Mouse (Mus musculus) ES-Bruce4 (cell line): Measurements from ENCODE around the gene Tex52. TPM values are rescaled to one million over a fixed set of nuclear protein-coding genes. Genes with fewer than 3 reads are reported as not detected.

Experiments
- H3K27ac ChIP-seq: 2 replicates; pipeline ENCODE4 v1.5.1; 2012; ENCODE audit warnings: low read length, inconsistent platforms; ENCODE audit not compliant: insufficient read depth
- H3K27me3 ChIP-seq: 2 replicates; pipeline ENCODE4 v1.6.1; 2012; ENCODE audit warnings: mild to moderate bottlenecking, low read length, inconsistent platforms; ENCODE audit not compliant: control insufficient read depth, poor library complexity, insufficient read depth, severe bottlenecking
- H3K36me3 ChIP-seq: 2 replicates; pipeline ENCODE4 v1.6.1; 2012; ENCODE audit warnings: inconsistent platforms, mild to moderate bottlenecking, low read length, moderate library complexity; ENCODE audit not compliant: control insufficient read depth, poor library complexity, insufficient read depth, severe bottlenecking
- H3K4me1 ChIP-seq: one replicate; pipeline ENCODE4 v1.8.1; 2011; ENCODE audit warnings: low read length; ENCODE audit not compliant: control insufficient read depth, insufficient read depth
- H3K4me3 ChIP-seq: 2 replicates; pipeline ENCODE4 v1.5.1; 2011; ENCODE audit warnings: low read depth, mild to moderate bottlenecking, low read length
- H3K9ac ChIP-seq: 2 replicates; pipeline ENCODE4 v1.6.1; 2012; ENCODE audit warnings: low read depth, mild to moderate bottlenecking, inconsistent platforms; ENCODE audit not compliant: poor library complexity, severe bottlenecking
- H3K9me3 ChIP-seq: replicated peaks from 2 replicates; pipeline ENCODE4 v1.6.1; 2012; ENCODE audit warnings: mild to moderate bottlenecking, low read length, inconsistent platforms; ENCODE audit not compliant: control insufficient read depth, poor library complexity, insufficient read depth, severe bottlenecking
- CTCF ChIP-seq: IDR thresholded peaks from one replicate; pipeline ENCODE4 v1.8.1; 2011; ENCODE audit warnings: low read depth, low read length
- EP300 ChIP-seq: IDR thresholded peaks from 2 replicates; pipeline ENCODE4 v1.6.1; 2011; ENCODE audit warnings: low read depth, low read length; ENCODE audit not compliant: insufficient read depth
- POLR2A ChIP-seq: IDR thresholded peaks from one replicate; pipeline ENCODE4 v1.8.1; 2011; ENCODE audit warnings: low read length; ENCODE audit not compliant: insufficient read depth
- polyA plus RNA-seq: library from polyadenylated mRNA; stranded (reverse); fragments of >200 nt; gene quantifications from 2 replicates; pipeline ENCODE4 v1.2.4, GENCODE M21; 2011; ENCODE audit warnings: low read depth; ENCODE audit not compliant: missing spikeins, insufficient read depth, insufficient read length

Gene Tex52
- polyA plus RNA-seq, 1 experiment, result not detected

DNA sequence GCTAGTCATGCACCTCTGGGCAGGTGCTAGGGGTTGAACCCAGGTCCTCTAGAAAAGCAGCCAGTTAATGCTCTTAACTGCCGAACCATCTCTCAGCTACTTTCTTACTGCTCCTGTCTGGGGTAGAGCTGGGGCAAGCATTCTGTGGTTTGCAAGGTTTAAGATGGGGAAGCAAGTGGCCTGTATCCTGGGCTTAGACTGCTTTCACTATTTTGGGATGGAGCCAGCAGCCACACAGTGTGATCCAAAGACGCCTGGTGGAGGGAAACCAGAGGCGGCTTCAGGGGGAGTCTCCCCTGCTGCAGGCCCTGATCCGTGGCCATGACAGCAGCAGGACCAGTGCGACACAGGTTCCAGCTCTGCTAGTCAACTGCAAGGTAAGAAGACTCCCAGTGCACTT lies 29.5 kb downstream of the Tex52 start:
- Histone ChIP-seq H3K27ac (no peak overlapping the region), H3K27me3 (no peaks in the 10 kb centered on the region), H3K4me3 (no peak overlapping the region), H3K36me3 (no peaks in the 10 kb centered on the region), H3K9ac (no peak overlapping the region), H3K9me3 (no peaks in the 10 kb centered on the region), H3K4me1 (peaks cover 10% of the 10 kb centered on the region)
- TF ChIP-seq EP300, result no peak
- no peak for TF ChIP-seq CTCF
- no peak for TF ChIP-seq POLR2A

DNA sequence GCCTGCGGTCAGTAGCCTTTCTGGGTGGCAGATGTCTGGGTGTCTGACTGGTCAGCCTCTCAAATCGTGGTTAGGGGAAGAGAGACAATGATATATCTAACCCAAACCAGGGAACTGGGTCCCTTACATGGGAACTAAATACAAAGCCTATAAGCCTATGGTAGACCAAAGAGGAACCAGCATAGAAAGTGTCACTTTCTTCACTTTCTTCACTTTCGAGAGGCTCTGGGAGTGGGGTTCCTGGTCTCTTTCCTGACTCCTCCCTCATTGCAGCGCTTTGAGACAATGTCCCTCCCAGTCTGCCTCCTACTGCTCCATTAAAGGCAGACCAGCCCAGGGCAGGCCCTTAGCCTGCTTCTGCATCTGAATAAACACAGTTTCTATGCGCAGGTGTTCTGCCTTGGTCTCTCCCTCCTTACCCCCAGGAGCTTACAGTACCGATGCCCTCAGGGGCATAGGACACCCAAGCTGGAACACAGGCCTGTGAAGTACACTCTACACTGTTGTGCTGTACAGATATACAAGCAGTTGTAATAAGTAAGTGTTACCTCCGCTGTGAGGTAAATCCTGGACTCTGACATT lies 33.4 kb downstream of the Tex52 start:
- peaks cover 12% of the 10 kb centered on the region for H3K4me1 ChIP-seq
- peak overlapping the region; percentile 31; the same call in 1 of the 2 replicates for H3K27ac ChIP-seq
- no peaks in the 10 kb centered on the region for H3K27me3 ChIP-seq
- H3K36me3 ChIP-seq, result peaks cover 9% of the 10 kb centered on the region
- H3K9me3 ChIP-seq, result no peaks in the 10 kb centered on the region
- no peak overlapping the region for H3K9ac ChIP-seq
- no peak overlapping the region for H3K4me3 ChIP-seq
- TF ChIP-seq EP300 (peak; percentile 92), POLR2A (no peak), CTCF (no peak)

DNA sequence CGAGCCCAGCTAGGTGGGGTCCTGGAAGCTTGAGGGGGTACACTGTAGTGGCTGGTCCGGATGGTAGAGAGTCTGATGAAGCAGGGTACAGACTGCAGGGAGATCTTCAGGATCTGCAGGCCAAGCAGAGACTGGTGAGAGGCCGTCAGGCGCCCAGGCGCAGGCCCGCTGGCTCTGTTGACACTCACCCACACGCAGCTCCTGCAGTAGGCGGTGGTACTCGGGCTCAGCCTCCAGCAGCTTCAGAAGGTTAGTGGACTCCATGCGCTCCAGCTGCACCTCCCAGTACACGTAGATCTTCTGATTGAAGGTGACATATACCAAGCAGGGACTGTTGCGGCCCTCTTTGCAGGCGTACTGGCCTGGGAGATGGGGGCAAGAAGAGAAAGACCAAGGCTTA lies 35.0 kb downstream of the Tex52 start:
- H3K4me3 ChIP-seq, result no peak overlapping the region
- no peak overlapping the region for H3K9ac ChIP-seq
- H3K27ac ChIP-seq, result no peak overlapping the region
- peaks cover 9% of the 10 kb centered on the region for H3K36me3 ChIP-seq
- no peaks in the 10 kb centered on the region for H3K9me3 ChIP-seq
- no peak for TF ChIP-seq POLR2A
- TF ChIP-seq CTCF, result no peak
- TF ChIP-seq EP300, result no peak
- H3K27me3 ChIP-seq, result no peaks in the 10 kb centered on the region
- H3K4me1 ChIP-seq, result peaks cover 12% of the 10 kb centered on the region

DNA sequence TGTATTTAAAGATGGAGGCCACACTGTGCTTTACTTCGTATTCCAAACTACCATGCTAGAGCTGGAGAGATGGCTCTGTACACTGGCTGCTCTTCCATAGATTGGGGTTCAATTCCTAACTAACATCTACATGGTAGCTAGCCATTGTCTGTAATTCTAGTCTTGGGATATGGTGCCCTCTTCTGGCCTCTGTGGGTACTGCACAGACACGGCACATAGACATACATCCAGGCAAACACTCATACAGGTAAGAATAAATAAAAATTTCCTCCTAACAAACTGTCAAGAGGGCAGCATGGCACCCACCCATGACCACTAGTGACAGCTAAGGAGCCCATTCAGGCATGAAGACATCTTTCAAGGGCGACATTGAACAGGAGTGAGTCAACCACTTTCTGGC lies 35.9 kb downstream of the Tex52 start:
- no peak overlapping the region for H3K4me3 ChIP-seq
- no peaks in the 10 kb centered on the region for H3K9me3 ChIP-seq
- TF ChIP-seq CTCF (peak; percentile 27), EP300 (no peak)
- no peak overlapping the region for H3K27ac ChIP-seq
- H3K4me1 ChIP-seq, result peaks cover 12% of the 10 kb centered on the region
- H3K27me3 ChIP-seq, result no peaks in the 10 kb centered on the region
- H3K9ac ChIP-seq, result no peak overlapping the region
- H3K36me3 ChIP-seq, result peaks cover 9% of the 10 kb centered on the region

DNA sequence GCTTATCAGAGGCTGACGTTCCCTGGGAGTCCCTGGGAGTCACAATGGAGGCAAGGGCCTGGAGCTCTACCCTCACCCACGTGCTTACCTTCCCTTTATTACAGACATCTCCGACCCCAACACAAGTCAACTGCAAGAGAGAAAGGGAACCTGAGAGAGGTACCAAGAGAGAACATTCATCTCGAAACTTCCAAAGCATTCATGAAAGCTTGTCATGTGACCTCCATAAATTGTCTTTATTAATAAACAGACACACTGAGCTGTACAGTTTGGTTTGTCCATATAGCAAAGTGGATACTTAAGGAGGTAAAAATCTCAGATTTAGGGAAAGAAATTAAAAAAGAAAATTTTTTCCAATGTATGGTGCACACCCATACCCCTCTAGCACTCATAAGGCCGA lies 40.9 kb downstream of the Tex52 start:
- no peak overlapping the region for H3K27ac ChIP-seq
- no peaks in the 10 kb centered on the region for H3K27me3 ChIP-seq
- peaks cover 1% of the 10 kb centered on the region for H3K36me3 ChIP-seq
- no peaks in the 10 kb centered on the region for H3K4me1 ChIP-seq
- H3K9ac ChIP-seq, result no peak overlapping the region
- no peak overlapping the region for H3K4me3 ChIP-seq
- no peaks in the 10 kb centered on the region for H3K9me3 ChIP-seq
- TF ChIP-seq POLR2A, result no peak
- TF ChIP-seq EP300, result no peak
- TF ChIP-seq CTCF, result no peak

DNA sequence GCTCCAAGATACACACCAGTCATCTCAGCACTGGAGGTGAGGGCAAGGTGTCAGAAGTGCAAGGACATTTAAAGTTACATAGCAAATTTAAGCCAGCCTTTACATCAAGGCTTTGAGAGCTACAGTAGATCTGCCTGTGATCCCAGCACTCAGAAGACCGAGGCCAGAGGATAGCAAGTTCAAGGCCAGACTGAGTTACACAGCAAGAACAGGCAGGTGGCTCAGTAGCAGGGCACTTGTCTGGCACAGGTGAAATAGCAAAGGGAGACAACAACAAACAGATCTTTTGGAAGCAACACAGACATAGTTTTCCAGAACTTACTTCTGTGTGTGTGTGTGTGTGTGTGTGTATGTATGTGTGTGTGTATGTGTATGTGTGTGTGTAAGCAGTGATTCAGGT lies 42.8 kb downstream of the Tex52 start:
- Histone ChIP-seq H3K9ac (no peak overlapping the region), H3K9me3 (no peaks in the 10 kb centered on the region), H3K4me1 (no peaks in the 10 kb centered on the region), H3K27ac (no peak overlapping the region), H3K4me3 (no peak overlapping the region), H3K27me3 (no peaks in the 10 kb centered on the region), H3K36me3 (no peaks in the 10 kb centered on the region)
- TF ChIP-seq EP300 (no peak), CTCF (no peak), POLR2A (no peak)

DNA sequence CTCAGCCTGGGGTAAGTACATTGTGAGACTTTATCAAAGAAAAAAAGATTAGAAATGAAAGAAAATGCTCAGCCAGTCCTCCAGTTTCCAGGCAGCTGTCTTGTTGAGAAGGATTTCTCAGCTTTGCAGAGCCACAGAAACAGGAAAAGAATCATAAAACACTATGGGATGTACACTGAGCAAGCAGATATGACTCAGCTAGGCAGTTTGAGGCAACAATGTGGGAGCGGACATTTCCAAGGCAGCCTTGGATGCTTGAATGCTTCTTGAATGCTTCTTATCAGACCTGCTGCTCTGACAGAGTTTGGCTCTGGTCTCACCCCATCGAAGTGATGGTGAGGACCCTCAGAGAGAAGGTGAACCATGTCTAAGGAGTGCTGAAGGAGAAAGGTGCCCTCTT lies 45.8 kb downstream of the Tex52 start:
- TF ChIP-seq POLR2A (no peak), EP300 (no peak), CTCF (no peak)
- H3K4me1 ChIP-seq, result no peaks in the 10 kb centered on the region
- no peak overlapping the region for H3K9ac ChIP-seq
- no peaks in the 10 kb centered on the region for H3K9me3 ChIP-seq
- no peaks in the 10 kb centered on the region for H3K36me3 ChIP-seq
- H3K4me3 ChIP-seq, result no peak overlapping the region
- H3K27me3 ChIP-seq, result no peaks in the 10 kb centered on the region
- H3K27ac ChIP-seq, result no peak overlapping the region
